Mouse (Mus musculus) gastrocnemius, adult 18-20 months (tissue): ENCODE measurements around the gene Nudt10. TPM values are rescaled to one million over a fixed set of nuclear protein-coding genes. Genes with fewer than 3 reads are reported as not detected.
"Not testable (repeated sequence)": the region's sequence is repeated elsewhere in the genome, so short reads cannot be mapped to it uniquely, and the experiment has no call there.

ENCODE experiments used
- DNase-seq: peaks from one replicate; pipeline ENCODE4 v3.0.0; 2021; ENCODE audit warnings: low spot score
- long read RNA-seq, 2 experiments: library from polyadenylated mRNA; stranded (forward); transcript quantifications; one replicate each; pipeline ENCODE4 v2.0.0; 2021
- total RNA-seq, 2 experiments: library from RNA; stranded (reverse); gene quantifications; 2 replicates each; pipeline ENCODE4 v1.2.3; 2021

Nudt10 gene
- total RNA-seq: under 1 TPM; 0.81 to 0.89 TPM
- long read RNA-seq, experiment 1: 0 reads
- long read RNA-seq, experiment 2, partial matches to known transcripts: 0 of 1 reads
- long read RNA-seq, experiment 2, other reads (novel, unspliced or antisense): 0 of 1 reads

DNA sequence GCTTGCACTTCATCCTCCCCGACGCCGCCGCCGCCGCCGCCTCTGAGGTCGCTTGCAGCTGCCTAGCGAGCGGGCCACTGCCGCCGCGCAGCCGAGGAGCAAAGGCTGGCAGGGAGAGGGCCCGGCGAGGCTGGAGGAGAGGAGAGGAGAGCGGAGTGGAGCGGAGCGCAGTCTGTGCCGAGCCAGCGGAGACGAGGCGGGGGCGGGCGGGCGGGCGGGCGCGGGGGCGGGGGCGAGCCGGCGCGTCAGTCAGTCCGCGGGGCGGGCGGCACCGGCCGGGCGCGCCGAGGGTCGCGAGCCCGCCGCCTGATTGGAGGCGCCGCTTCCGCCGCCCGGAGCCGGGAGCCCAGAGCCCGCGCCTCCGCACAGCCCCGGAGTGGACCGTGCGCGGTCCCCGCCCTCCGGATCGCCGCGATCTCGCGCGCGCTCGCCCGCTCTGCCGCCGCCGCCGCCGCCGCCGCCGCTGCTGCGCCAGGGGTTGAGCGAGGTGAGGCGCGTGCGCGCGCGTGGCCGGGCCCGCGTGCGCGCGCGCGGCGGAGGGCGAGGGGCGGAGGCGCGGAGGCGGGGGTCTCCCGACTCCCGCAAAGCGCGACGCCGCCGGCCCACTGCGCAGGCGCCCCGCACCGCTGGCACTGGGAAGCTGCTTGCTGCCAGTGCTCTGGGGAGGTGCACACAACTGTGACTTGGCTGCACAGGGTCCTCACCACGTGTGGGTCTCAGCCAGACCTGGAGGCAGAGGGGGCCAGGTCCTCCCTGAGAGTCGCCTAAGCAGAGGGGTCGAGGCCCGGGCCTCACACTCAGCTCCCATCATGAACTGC, at the start of gene Nudt10:
Gene Nudt10 (minus strand): TSS at position 193 of the 818 bp plus-strand sequence.
- DNase-seq: not testable (repeated sequence)

DNA sequence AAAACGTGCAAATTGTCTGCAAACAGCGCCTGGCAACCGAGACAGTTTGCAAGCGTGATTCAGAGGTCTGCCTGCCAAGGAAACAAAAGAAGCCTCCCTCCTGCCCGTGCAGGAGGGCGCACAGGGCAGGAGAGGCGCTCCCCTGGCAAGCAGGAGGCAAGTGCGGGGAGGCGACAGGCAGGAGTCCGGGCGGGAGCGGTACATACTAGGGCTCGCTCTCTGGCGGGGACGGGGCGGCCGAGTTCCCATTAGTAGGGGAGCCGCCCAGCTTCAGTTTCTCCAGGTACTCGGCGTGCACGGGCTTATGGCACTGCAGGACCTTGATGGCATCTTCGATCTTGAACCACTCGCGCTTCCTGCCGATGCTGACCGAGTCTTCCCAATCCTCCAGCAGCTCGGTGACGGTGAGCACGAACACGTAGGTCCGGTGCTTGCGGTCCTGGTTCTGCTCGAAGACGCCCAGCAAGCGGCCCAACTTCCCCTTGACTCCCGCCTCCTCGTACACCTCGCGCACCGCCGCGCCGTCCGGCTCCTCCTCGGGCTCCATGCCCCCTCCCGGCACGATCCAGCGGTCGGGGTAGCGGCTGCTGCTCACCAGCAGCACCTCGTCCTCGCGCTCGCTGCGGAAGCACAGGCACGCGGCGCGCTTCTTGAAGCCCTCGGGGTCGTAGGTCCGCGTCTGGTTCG, 536 bp downstream of the Nudt10 start:
- not testable (repeated sequence) for DNase-seq

DNA sequence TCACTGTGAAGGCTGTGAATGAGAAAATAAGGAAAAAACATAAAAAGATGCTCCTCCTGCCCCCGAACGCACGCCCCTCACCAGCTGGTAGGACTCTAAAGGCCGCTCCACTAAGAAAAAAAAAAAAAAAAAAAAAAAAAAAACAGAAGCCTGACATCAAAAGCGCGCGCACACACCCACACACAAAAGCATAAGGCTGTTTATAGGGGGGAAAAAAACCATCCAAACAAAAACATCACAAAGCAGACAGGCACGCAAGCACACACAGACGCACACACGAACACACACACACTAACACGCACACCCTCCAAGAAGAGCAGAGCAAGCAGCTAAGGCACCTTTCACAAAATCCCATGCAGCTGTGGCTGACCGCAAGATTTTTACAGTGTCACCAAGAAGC, 1.1 kb downstream of the Nudt10 start:
- DNase-seq: no peak

Other genes with a start within 250 kb of the Nudt10 start
- gene Nudt11, start 125.6 kb downstream of the Nudt10 start, total RNA-seq: 1 to 10 TPM; 1.0 to 1.2 TPM
- not detected for gene AU022751, start 89.6 kb downstream of the Nudt10 start, total RNA-seq
- gene Bmp15, start 147.7 kb upstream of the Nudt10 start, total RNA-seq: not detected
- 1 to 10 TPM; 4.6 to 4.7 TPM for gene Shroom4, start 226.8 kb upstream of the Nudt10 start, total RNA-seq